Mouse (Mus musculus): Measurements from ENCODE around the gene Wdr38.

DNA sequence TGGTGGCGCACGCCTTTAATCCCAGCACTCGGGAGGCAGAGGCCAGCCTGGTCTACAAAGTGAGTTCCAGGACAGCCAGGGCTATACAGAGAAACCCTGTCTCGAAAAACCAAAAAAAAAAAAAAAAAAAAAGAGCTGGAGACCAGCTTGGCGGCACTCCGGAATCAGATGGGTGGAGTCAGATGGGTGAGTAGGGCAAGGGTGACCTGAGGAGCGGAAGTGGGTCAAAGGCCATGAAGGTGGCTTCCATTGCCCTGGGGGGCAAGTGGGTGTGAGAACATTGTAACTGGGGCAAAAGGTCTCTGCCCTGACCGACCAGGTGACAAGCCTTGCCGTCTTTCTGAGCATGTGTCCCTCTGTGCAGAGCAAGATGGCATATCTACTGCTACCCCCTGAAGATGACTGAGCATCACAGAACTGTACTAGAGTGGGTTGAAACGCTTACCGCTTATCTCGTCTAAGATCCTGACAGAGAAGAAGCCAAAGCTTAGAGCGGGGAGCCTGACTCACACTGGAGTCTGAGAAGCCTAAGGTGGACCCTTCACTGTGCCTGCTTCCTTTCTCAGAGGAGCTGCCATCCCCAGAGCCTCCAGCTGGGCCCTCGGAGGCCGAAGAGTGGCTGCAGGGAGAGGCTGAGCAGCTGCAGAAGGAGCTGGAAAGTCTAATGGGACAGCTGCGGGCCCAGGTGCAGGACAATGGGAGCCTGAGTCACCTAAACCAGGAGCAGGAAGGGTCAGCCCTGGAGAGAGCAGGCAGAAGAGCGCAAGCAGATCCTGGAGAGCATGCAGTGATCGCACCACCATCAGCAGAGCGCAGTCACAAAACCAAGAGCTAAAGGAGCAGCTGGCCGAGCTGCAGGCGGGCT, 21.1 kb upstream of the Wdr38 start:
- TF ChIP-seq CTCF (IDR thresholded peaks at IDR 0.05; ENCODE audit: borderline replicate concordance, control insufficient read depth, extremely low read depth, insufficient read depth, low read length, poor library complexity): no peak
- no peak for TF ChIP-seq POLR2A (IDR thresholded peaks at IDR 0.05; ENCODE audit: control insufficient read depth, extremely low read depth, insufficient read depth, low read length, poor library complexity)
